Mouse (Mus musculus) kidney, adult 2 months (tissue): Measurements from ENCODE around the gene Slc9a3r2. TPM values are rescaled to one million over a fixed set of nuclear protein-coding genes. Genes with fewer than 3 reads are reported as not detected.
A peak's percentile ranks its signal among the peaks of the same experiment; 100 is the strongest.
"Not testable (repeated sequence)": the region's sequence is repeated elsewhere in the genome, so short reads cannot be mapped to it uniquely, and the experiment has no call there.

Source experiments
- DNase-seq: peaks from one replicate; pipeline ENCODE4 v3.0.0; 2021
- H3K27ac ChIP-seq: fragments of 200-500 bp; 2 replicates; pipeline ENCODE4 v1.5.1; 2012; ENCODE audit warnings: low read depth, low read length, control low read depth, inconsistent platforms; ENCODE audit not compliant: insufficient read depth
- H3K27me3 ChIP-seq: fragments of 200-500 bp; replicated peaks from 2 replicates; pipeline ENCODE4 v1.6.1; 2012; ENCODE audit warnings: mild to moderate bottlenecking, moderate library complexity, low read length, inconsistent platforms; ENCODE audit not compliant: control insufficient read depth, insufficient read depth
- H3K36me3 ChIP-seq: fragments of 200-500 bp; 2 replicates; pipeline ENCODE4 v1.6.1; 2012; ENCODE audit warnings: mild to moderate bottlenecking, moderate library complexity, low read length, inconsistent platforms; ENCODE audit not compliant: control insufficient read depth, insufficient read depth
- H3K4me1 ChIP-seq: fragments of 200-500 bp; 2 replicates; pipeline ENCODE4 v1.6.1; 2011; ENCODE audit warnings: low read length; ENCODE audit not compliant: control insufficient read depth, insufficient read depth
- H3K4me3 ChIP-seq: fragments of 200-500 bp; 2 replicates; pipeline ENCODE4 v1.5.1; 2011; ENCODE audit warnings: mild to moderate bottlenecking, low read depth, low read length, control low read depth; ENCODE audit not compliant: insufficient read depth
- CTCF ChIP-seq: fragments of 200-500 bp; conservative IDR thresholded peaks from 2 replicates; pipeline ENCODE4 v1.5.1; 2011; ENCODE audit warnings: low read depth, mild to moderate bottlenecking, control low read depth, low read length, moderate library complexity, mixed read lengths; ENCODE audit not compliant: insufficient read depth, insufficient read length
- POLR2A ChIP-seq: fragments of 200-500 bp; IDR thresholded peaks from one replicate; pipeline ENCODE4 v1.6.1; 2011; ENCODE audit warnings: low read depth, low read length, control low read depth
- WGBS: fragments of 180-500 bp; shearing (Covaris S2); methylation state at CpG from one replicate; pipeline ENCODE4 v1.1.7; 2018; 5-methylcytosine and 5-hydroxymethylcytosine counted together
- polyA plus RNA-seq: library from polyadenylated mRNA; depleted of rRNA; stranded (reverse); fragments of >200 nt; gene quantifications from 2 replicates; pipeline ENCODE4 v1.2.3, GENCODE M21; 2012

Slc9a3r2 gene
- polyA plus RNA-seq, 1 experiment: 111 TPM

DNA sequence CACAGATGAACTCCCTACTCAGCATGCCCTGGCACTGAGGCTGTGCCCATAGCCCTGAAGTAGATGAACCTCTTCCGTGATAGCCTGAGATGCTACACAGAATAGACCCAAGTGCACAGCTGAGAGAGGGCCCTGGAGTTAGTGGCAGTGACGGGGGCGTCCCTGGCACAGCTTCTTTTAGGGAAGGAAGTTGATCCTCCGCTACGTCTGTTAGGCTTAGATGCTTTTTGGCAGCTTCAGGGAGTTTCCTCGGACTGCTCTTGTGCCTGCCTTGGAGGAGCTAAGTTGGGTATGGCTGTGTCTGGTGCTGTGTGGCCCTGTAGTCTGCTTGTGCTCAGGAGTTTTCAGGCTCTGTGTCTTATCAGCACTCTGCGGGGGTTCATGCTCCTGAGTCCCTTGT is 24.1 kb upstream of the Slc9a3r2 start:
- Histone ChIP-seq H3K27ac (no peak overlapping the region), H3K27me3 (no peaks in the 10 kb centered on the region), H3K36me3 (no peaks in the 10 kb centered on the region), H3K4me1 (peaks cover 14% of the 10 kb centered on the region), H3K4me3 (no peak overlapping the region)
- DNase-seq: no peak
- TF ChIP-seq CTCF (no peak), POLR2A (no peak)
- 64% methylated on average over 7 of the region's 7 CpGs for WGBS

DNA sequence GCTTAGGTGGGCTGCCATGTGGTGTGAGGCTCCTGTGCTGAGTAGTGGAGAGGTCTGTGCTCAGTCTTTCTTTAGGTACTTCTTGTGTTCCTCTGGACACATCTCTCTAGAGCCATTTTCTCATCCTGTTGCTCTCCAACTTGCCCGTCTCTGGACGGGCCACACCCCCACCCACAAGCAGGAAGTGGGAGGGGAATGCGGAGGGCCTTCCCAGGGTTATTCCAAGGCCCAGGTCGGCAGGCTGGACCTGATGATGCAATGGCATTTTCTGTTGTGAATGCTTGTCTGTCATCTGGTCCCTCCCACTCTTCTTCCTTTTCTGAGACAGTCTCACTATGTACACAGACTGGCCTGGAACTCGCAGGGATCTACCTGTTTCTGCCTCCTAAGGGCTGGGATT is 22.0 kb upstream of the Slc9a3r2 start:
- no peak overlapping the region for H3K4me3 ChIP-seq
- 13% methylated on average over 5 of the region's 5 CpGs for WGBS
- no peaks in the 10 kb centered on the region for H3K36me3 ChIP-seq
- H3K27ac ChIP-seq: no peak overlapping the region
- TF ChIP-seq CTCF (no peak), POLR2A (no peak)
- H3K27me3 ChIP-seq: no peaks in the 10 kb centered on the region
- DNase-seq: peak; percentile 82
- peaks cover 14% of the 10 kb centered on the region for H3K4me1 ChIP-seq

DNA sequence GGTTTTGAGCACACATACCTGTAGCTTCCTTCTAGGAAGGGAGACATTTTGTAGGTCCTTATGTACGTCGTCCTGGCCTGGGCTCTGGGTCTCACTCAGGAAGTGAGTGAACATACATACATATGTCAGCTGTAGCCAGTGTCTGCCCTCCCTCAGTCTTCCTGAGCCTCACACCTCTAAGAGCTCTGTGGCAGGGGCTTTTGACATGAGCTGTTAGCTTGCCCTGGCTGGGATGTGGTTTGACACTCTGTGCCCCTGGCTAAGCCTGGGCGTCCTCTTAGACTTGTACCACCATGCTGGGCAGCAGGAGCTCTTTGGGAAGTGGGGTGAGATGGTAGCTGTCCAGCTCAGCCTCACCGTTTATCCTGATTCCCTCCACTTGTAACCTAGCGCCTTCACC is 21.2 kb upstream of the Slc9a3r2 start:
- Histone ChIP-seq H3K4me1 (peaks cover 14% of the 10 kb centered on the region), H3K27ac (no peak overlapping the region), H3K4me3 (no peak overlapping the region), H3K36me3 (no peaks in the 10 kb centered on the region), H3K27me3 (no peaks in the 10 kb centered on the region)
- no peak for DNase-seq
- WGBS: 54% methylated on average over 5 of the region's 5 CpGs
- TF ChIP-seq CTCF (no peak), POLR2A (no peak)

DNA sequence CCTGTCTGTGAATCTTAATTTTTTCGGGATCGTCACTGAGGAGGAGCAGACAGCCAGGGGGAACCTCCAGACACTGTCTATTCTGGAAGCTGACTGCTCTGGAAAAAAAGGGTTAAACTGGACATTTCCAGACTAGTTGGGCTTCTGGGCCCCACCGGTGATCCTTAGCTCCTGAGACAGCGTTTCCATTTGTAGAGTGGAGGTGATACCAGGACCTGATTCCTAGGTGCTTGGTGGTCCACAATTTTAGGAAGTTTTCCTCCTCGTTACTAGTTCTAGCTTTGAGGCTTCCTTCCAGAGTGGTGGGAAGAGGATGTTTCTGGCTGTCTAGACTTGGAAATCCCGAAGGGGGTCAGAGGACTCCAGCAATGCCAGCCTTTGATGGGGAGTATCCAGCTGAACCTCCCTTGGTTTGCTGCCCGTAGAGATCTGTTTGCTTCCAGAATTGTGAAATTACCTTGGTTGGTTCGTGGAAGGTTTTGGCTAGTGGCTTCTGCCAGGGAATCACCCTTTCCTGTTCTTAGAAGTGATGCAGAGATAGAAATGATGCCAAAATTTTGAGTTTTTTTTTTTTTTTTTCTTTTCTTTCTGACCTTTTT is 20.2 kb upstream of the Slc9a3r2 start:
- 5% methylated on average over 8 of the region's 8 CpGs for WGBS
- peak overlapping the region; percentile 95 for H3K4me3 ChIP-seq
- no peak for DNase-seq
- peaks cover 14% of the 10 kb centered on the region for H3K4me1 ChIP-seq
- TF ChIP-seq CTCF: no peak
- no peak for TF ChIP-seq POLR2A
- no peaks in the 10 kb centered on the region for H3K27me3 ChIP-seq
- peak overlapping the region; percentile 48 for H3K27ac ChIP-seq
- no peaks in the 10 kb centered on the region for H3K36me3 ChIP-seq

DNA sequence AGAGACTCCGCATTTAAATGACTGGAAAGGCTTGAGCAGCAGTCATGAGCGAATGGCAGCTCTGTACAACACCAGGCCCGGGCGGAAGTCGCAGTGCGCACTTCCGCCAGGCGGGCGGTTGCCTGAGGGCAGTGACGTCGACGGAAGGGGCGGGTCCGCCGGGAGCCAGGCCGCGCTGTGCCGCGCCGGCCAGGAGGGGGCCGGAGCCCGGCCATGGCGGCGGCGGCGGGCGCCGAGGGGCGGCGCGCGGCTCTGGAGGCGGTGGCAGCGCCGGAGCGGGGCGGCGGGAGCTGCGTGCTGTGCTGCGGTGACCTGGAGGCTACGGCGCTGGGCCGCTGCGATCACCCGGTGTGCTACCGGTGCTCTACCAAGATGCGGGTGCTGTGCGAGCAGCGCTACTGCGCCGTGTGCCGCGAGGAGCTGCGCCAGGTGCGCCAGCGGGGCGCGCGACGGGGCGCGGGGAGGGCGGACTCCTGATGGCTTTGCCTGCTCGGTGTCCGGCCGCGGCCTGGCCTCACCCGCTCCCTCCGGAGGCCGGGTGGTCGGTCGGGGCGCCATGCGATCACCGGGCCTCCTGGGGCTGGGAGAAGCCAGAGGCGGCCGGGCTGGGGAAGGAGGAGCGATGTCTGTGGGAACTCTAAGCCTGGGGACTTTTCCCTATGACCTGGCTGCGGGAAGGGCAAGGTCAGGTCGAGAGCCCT is 19.6 kb upstream of the Slc9a3r2 start, which contains the start of gene Zfp598:
Zfp598 (plus strand) TSS at position 143 of the 701 bp plus-strand sequence.
- Histone ChIP-seq H3K36me3 (no peaks in the 10 kb centered on the region), H3K4me3 (peak within 1 kb of the TSS; percentile 95), H3K4me1 (peaks cover 14% of the 10 kb centered on the region), H3K27ac (peak within 1 kb of the TSS; percentile 48), H3K27me3 (no peaks in the 10 kb centered on the region)
- WGBS: under 1% methylated on average over 80 of the region's 80 CpGs
- TF ChIP-seq POLR2A (peak; percentile 12), CTCF (peak; percentile 19; the same call in 1 of the 2 replicates)
- DNase-seq: peak; percentile 97

DNA sequence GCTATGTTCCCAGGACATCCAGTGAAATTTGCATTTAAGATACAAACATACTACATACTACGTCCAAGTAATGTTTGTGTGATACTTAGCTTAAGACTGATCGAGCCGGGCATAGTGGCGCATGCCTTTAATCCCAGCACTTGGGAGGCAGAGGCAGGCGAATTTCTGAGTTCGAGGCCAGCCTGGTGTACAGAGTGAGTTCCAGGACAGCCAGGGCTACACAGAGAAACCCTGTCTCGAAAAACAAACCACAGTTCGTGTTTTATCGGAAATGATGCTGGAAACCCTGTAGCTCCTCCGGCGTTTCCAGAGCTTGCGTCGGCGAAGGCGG is 19.1 kb upstream of the Slc9a3r2 start:
- not testable (repeated sequence) for H3K36me3 ChIP-seq, H3K27me3 ChIP-seq, DNase-seq
- Histone ChIP-seq H3K4me3 (peak overlapping the region; percentile 65), H3K27ac (peak overlapping the region; percentile 32; the same call in 1 of the 2 replicates), H3K4me1 (peaks cover 14% of the 10 kb centered on the region)
- 9% methylated on average over 15 of the region's 15 CpGs for WGBS

DNA sequence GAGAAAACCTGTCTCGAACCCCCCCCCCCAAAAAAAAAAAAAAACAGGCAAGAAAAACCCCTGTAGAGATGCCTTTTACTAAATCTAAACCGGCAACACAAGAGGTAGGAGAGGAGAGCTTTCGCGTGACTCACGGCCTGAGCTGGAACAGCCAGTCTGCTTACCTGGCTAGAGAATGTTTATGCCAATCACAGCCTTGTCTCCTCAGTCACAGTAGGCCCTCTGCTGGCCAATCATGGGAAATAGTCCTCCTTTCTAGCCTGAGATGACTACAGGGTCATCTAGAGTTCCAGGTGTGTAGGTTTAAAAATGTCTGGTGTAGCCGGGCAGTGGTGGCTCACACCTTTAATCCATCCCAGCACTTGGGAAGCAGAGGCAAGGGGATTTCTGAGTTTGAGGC is 17.3 kb upstream of the Slc9a3r2 start:
- H3K27me3 ChIP-seq: no peaks in the 10 kb centered on the region
- WGBS: 13% methylated on average over 6 of the region's 6 CpGs
- H3K4me3 ChIP-seq: no peak overlapping the region
- peaks cover 14% of the 10 kb centered on the region for H3K4me1 ChIP-seq
- DNase-seq: peak; percentile 84
- H3K36me3 ChIP-seq: no peaks in the 10 kb centered on the region
- TF ChIP-seq CTCF: peak; percentile 89
- TF ChIP-seq POLR2A: no peak
- no peak overlapping the region for H3K27ac ChIP-seq

DNA sequence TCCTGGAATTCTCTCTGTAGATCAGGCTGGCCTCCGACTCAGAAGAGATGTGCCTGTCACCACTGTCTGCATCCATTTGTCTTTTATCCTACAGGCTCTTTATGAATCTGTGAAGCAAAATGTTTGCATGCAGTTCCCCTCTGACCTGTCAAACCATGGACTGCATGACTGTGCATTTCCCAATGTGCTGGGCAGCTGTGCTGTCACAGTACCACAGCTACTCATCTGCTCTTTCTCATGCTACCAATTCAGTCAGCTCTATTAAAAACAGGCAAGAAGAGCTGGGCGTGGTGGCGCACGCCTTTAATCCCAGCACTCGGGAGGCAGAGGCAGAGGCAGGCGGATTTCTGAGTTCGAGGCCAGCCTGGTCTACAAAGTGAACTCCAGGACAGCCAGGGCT is 16.9 kb upstream of the Slc9a3r2 start:
- 68% methylated on average over 7 of the region's 7 CpGs for WGBS
- not testable (repeated sequence) for DNase-seq, H3K27me3 ChIP-seq, H3K36me3 ChIP-seq, H3K4me3 ChIP-seq, H3K27ac ChIP-seq
- peaks cover 12% of the 10 kb centered on the region for H3K4me1 ChIP-seq
